Mouse (Mus musculus): ENCODE results near the gene Aagab.

Gene Aagab

GRCm38 (mm10) chr9:63672797-63673493 lies 70.5 kb downstream of the Aagab start:
- no peak for DNase-seq (ENCODE audit: low spot score in 2 of 2)

DNA sequence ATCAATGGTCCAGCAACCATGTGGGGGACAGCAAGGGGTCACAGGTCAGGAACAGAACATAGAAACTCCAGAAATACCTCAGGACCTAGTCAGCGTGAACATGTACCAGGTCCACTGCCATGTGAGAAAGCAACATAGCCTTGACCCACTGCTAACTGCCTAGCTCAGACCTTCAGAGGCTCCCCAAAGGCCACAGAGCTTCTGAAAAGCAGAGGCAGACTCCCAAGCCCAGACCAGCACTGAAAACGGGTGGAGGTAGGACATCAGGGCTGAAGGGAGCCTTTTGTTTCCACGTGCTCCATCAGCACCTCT lies 71.0 kb downstream of the Aagab start:
- no peak for DNase-seq (ENCODE audit: low spot score in 2 of 2)

GRCm38 (mm10) chr9:63674613-63675012 lies 72.2 kb downstream of the Aagab start:
- no peak for DNase-seq (ENCODE audit: low spot score in 2 of 2)

- no peak for DNase-seq (ENCODE audit: low spot score in 2 of 2)
Observed at GRCm38 (mm10) chr9:63677621-63678020, 75.2 kb downstream of the Aagab start.

DNA sequence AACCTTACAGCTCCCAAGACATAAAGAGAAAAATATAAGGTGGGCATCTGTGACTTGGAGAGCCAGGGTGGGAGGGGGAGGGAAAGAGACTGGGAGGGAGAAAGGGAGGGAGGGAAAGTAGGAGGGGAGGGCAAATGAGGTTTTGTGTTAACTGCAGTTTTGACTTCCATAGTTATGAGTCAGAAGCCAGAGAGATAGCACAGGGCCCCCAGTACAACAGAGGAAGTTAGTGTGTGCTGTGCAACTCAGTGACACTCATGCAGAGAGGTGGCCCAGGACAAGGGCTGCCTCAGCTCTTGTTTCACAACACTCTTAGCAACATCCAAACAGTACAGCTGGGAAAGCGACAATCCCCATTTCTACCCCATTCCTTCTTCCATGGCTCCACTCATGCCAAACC lies 75.6 kb downstream of the Aagab start:
- no peak for DNase-seq (ENCODE audit: low spot score in 2 of 2)

- DNase-seq (ENCODE audit: low spot score in 2 of 2) = no peak
Observed at GRCm38 (mm10) chr9:63682301-63682700, 79.8 kb downstream of the Aagab start.

DNA sequence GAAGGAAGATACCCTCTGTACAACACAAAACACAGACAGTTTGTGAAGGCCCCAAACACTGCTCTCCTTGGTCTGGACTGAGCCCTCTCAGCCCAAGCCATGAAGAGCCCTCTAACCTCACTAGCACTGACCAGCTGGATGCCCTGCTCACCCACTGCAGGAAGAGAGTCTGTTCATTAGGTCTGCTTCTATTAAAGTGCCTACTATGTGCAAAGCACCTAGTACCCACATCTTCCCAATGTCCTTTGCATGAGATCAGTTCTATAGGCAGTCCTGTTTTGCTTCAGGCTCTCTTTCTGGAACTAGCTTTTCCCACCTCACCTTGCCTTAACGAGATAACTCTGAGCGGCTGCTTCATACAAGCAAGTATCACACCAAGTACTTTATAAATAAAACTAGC lies 80.5 kb downstream of the Aagab start:
- no peak for DNase-seq (ENCODE audit: low spot score in 2 of 2)

DNA sequence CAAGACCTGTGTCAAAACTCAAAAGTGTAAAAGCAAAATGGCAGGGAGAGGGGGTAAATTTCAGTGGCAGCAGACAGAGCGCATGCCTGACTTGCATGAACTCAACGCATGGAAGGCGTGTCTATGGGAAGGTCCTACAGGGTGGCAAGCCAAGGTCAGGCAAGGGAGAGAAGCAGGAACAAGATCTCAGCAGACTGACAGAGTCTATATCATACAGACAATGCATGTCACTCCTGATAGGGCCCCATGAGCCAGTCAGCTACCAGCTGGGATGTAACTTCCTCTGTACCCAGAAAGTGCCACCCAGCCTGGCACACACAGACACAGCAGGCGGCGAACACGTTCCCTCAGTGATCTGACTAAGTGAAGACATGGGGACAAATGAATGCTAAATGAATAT lies 81.8 kb downstream of the Aagab start:
- no peak for DNase-seq (ENCODE audit: low spot score in 2 of 2)

GRCm38 (mm10) chr9:63685352-63685751 lies 82.9 kb downstream of the Aagab start:
- DNase-seq (ENCODE audit: low spot score in 2 of 2) = no peak

DNA sequence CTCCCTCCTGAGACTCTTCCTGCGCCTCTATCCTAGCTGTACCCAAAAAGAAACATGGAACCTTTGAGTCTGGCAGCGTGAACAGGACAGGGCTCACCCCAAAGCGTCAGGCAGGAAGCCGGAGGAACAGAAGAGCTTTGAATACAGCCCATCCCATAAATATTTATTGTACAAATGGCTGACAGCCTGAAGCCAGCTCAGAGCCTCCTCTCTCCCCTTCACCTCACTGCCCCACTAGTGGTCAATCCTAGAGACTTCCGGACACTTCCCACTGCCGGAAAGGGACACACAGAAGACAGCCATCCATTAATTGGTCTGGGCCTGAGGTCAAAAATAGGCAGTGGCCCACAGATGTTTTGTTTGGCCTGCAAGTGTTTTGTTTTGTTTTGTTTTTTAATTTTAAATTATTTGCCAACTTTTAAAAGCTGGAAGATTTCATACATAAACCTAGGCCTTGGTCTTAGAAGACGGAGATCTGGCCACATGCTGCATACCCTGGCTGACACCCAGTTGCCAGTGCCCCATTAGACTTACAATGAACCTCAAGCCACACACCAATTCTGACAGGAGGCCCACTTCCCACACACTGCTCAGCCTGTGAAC lies 85.1 kb downstream of the Aagab start:
- DNase-seq (ENCODE audit: low spot score in 2 of 2) = no peak

- DNase-seq (ENCODE audit: low spot score in 2 of 2) = no peak
Observed at GRCm38 (mm10) chr9:63690511-63690910, 88.1 kb downstream of the Aagab start.

- DNase-seq (ENCODE audit: low spot score in 2 of 2) = no peak
Observed at GRCm38 (mm10) chr9:63691960-63692359, 89.5 kb downstream of the Aagab start.

Measured in frontal cortex, postnatal 14 days (tissue).